Mouse (Mus musculus) cerebellum, adult 2 months (tissue): ENCODE measurements around the gene Whamm.

Experiments
- CTCF ChIP-seq: fragments of 200-500 bp; IDR thresholded peaks from 2 replicates; pipeline ENCODE4 v1.5.1; 2011; ENCODE audit warnings: low read depth, mild to moderate bottlenecking, control low read depth, low read length, moderate library complexity, borderline replicate concordance; ENCODE audit not compliant: insufficient read depth
- POLR2A ChIP-seq: fragments of 200-500 bp; IDR thresholded peaks from 2 replicates; pipeline ENCODE4 v1.6.1; 2011; ENCODE audit warnings: low read length, control low read depth, borderline replicate concordance; ENCODE audit not compliant: insufficient read depth

- TF ChIP-seq POLR2A, result no peak
- no peak for TF ChIP-seq CTCF
These were observed 22.3 kb downstream of the Whamm start for GRCm38 (mm10) chr7:81593387-81593786.
